Mouse (Mus musculus): ENCODE measurements around the gene Tcfl5. TPM values are rescaled to one million over a fixed set of nuclear protein-coding genes. Genes with fewer than 3 reads are reported as not detected.

Tcfl5 gene
- 0.15 and 0.28 TPM in 2 replicates for polyA plus RNA-seq (2015; fragmentation: Nextera tagmentation; extraction: Ambion mirVana)

DNA sequence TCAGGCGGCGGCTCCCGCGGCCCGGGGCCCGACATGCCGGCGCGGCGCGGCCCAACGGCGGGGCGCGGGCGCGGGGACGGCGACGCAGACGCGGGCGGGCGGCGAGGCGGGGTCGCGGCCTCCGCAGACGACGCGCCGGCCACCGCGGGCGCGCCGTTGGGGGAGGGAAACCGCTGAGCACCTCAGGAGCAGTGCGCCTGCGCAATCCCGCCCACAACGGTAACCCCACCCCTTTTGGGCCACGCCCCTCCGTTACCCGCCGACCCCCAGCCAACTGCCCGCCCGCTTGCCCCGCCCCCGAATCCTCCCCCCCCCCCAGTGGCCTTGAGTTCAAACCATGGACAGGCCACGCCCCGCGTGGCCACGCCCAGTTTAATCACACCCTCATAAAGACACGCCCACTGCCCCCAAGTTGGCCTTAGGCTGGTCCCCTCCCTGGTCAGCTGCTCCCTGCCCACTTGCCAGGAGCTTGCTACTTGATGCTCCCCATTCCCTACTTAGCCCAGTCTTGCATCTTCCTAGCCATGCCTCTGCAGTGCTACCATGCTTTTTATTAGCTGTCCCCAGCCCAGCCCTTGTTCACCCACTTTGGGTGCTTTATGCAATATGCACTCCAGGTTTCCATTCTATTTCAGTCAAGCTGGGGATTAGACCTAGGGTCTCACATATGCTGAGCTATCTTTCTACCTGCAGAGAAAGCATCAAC lies at the start of gene Tcfl5:
Tcfl5 (minus strand) TSS at position 154 of the 706 bp plus-strand sequence.

DNA sequence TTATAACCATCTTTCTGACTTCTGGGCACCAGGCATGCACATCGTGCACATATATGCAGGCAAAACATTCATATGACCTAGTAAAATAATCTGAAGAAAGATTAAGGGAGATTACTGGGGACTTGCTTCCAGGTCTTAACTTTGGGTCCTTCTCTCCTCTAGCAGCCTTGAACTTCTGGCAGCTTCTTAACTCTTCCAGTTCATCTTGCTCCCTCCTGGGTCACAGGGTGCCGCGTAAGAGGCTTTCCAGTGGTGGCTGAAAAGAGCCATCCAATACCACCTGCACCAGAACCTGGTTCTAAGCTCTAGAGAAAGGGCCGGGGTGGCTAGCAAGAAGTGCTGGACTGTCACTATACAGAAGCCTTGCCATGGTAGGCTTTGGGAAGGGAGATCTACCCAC lies 45.0 kb downstream of the Tcfl5 start, which contains the start of gene Col9a3:
Col9a3 (plus strand) TSS at position 301 of the 400 bp plus-strand sequence.

DNA sequence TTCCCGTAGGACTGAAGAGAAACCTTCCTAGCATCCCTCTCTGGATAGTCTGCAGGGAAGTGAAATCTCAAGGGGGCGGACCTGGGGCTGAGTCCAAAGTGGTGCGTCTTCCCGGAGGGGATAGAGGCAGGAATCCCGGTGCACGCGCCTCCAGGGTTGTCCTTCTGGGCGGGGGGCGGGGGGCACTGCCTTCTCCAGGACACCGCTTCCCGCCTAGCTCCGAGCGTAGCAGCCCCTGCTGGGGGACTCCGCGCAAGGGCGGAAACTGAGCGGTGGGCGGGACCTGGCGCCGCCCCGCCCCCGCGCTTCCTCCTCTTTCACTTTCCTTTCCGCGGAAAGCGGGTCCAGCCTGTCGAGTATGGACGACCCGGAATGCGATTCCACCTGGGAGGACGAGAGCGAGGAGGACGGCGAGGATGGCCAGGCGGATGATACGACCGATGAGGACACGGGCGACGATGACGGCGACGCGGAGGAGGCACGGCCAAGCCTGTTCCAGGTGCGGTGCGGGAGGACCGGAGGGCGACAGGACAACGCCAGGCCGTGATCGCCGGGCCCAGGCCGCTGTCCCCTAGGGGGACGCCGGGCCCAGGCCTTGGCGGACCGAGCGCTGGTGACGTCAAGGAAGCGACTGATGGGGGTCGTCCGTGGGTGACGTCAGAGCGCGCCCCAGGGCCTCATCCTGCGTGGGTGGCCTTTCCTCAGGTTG lies 53.2 kb downstream of the Tcfl5 start, which contains the start of gene Ogfr:
Ogfr (plus strand) TSS at position 123 of the 709 bp plus-strand sequence.

DNA sequence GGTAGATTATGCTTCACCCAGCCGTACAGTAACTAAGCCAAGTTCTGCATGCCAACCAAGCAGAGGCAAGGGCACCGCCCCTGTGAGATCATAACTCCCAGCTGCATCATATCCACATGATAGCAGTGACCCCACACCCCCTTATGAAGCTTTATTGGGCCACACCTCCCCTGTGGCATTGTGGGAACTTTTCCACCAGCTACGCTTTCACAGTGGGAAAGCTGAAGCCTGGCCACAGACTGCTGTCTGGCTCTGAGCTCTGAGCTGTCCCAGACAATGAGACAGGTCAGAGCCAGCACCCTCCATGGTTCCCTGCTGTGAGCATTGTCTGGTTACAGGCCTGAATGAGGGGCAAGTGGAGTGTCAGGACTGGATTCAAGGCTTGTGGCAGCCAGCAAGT lies 61.5 kb downstream of the Tcfl5 start, which contains the start of gene Mrgbp:
Mrgbp (plus strand) TSS at position 303 of the 400 bp plus-strand sequence.

Other genes starting within 250 kb of the Tcfl5 start
- 1.1 TPM in 2 replicates for gene Slco4a1, start 186.5 kb downstream of the Tcfl5 start, polyA plus RNA-seq (2015; fragmentation: Nextera tagmentation; extraction: Ambion mirVana)
- 0.30 and 0.46 TPM in 2 replicates for gene Ntsr1, start 142.7 kb downstream of the Tcfl5 start, polyA plus RNA-seq (2015; fragmentation: Nextera tagmentation; extraction: Ambion mirVana)
- gene Mrgbp, start 61.4 kb downstream of the Tcfl5 start, polyA plus RNA-seq (2015; fragmentation: Nextera tagmentation; extraction: Ambion mirVana): 13.4 and 15.2 TPM in 2 replicates
- 31.5 and 33.5 TPM in 2 replicates for gene Ogfr, start 53.5 kb downstream of the Tcfl5 start, polyA plus RNA-seq (2015; fragmentation: Nextera tagmentation; extraction: Ambion mirVana)
- gene Col9a3, start 44.9 kb downstream of the Tcfl5 start, polyA plus RNA-seq (2015; fragmentation: Nextera tagmentation; extraction: Ambion mirVana): 4.9 and 6.7 TPM in 2 replicates
- 11.2 and 12.7 TPM in 2 replicates for gene Dido1, start 67.3 kb upstream of the Tcfl5 start, polyA plus RNA-seq (2015; fragmentation: Nextera tagmentation; extraction: Ambion mirVana)
- gene Gid8, start 67.4 kb upstream of the Tcfl5 start, polyA plus RNA-seq (2015; fragmentation: Nextera tagmentation; extraction: Ambion mirVana): 51.8 and 56.6 TPM in 2 replicates
- 3.4 and 3.7 TPM in 2 replicates for gene Slc17a9, start 82.6 kb upstream of the Tcfl5 start, polyA plus RNA-seq (2015; fragmentation: Nextera tagmentation; extraction: Ambion mirVana)
- gene Bhlhe23, start 134.2 kb upstream of the Tcfl5 start, polyA plus RNA-seq (2015; fragmentation: Nextera tagmentation; extraction: Ambion mirVana): not detected in 2 replicates

Data from urinary bladder, postnatal 0 days (tissue).